Mouse (Mus musculus) CH12.LX (cell line): Measurements from ENCODE around the gene Pfkfb3. TPM values are rescaled to one million over a fixed set of nuclear protein-coding genes. Genes with fewer than 3 reads are reported as not detected.

Experiments
- DNase-seq: peaks from one replicate; pipeline ENCODE4 v3.0.0-alpha.2; 2013; ENCODE audit errors: extremely low read depth
- H3K27ac ChIP-seq: 2 replicates; pipeline ENCODE4 v1.5.1; 2012; ENCODE audit warnings: low read depth, mild to moderate bottlenecking, control low read depth, moderate library complexity; ENCODE audit not compliant: insufficient read depth
- H3K27me3 ChIP-seq: replicated peaks from 2 replicates; pipeline ENCODE3; 2012; ENCODE audit warnings: inconsistent platforms
- H3K36me3 ChIP-seq, 2 experiments: replicated peaks in 1 of 2; 2 replicates each; pipeline versions ENCODE3 to v1.6.1; 2012; ENCODE audit warnings: inconsistent platforms in 1 of 2, low read length in 1 of 2, mild to moderate bottlenecking in 1 of 2, mixed read lengths in 1 of 2, moderate library complexity in 1 of 2; ENCODE audit not compliant: control insufficient read depth in 1 of 2, insufficient read depth in 1 of 2
- H3K4me1 ChIP-seq, 2 experiments: 2 replicates each; pipeline ENCODE4 v1.6.1; 2012; ENCODE audit warnings: inconsistent platforms in 1 of 2, moderate library complexity in 1 of 2; ENCODE audit not compliant: insufficient read depth in 2 of 2, control insufficient read depth in 1 of 2
- H3K4me2 ChIP-seq: 2 replicates; pipeline ENCODE4 v1.6.1; 2012; ENCODE audit warnings: low read depth, mild to moderate bottlenecking, control low read depth; ENCODE audit not compliant: poor library complexity, insufficient read depth, severe bottlenecking
- H3K4me3 ChIP-seq, 3 experiments: fragments of 150-350 bp in 1 of 3; sonication (generic) in 1 of 3; replicated peaks in 1 of 3; 2 replicates each; pipeline versions ENCODE3 to v1.5.1; 2011 to 2012; ENCODE audit warnings: low read depth in 2 of 3, low read length in 2 of 3, mild to moderate bottlenecking in 2 of 3, moderate library complexity in 2 of 3, control low read depth in 1 of 3, improper control_type of control experiment in 1 of 3, inconsistent platforms in 1 of 3, mixed read lengths in 1 of 3; ENCODE audit not compliant: poor library complexity in 1 of 3
- H3K79me2 ChIP-seq: replicated peaks from 2 replicates; pipeline ENCODE4 v1.6.1; 2012; ENCODE audit warnings: mild to moderate bottlenecking, moderate library complexity; ENCODE audit not compliant: control insufficient read depth, poor library complexity, insufficient read depth, severe bottlenecking; ENCODE audit errors: extremely low read depth
- H3K9ac ChIP-seq: 2 replicates; pipeline ENCODE4 v1.6.1; 2012; ENCODE audit warnings: low read depth, mild to moderate bottlenecking, control low read depth, moderate library complexity; ENCODE audit not compliant: insufficient read depth
- H3K9me3 ChIP-seq: replicated peaks from 2 replicates; pipeline ENCODE3; 2012; ENCODE audit warnings: low read length, inconsistent platforms, mixed read lengths
- BHLHE40 ChIP-seq: IDR thresholded peaks from 2 replicates; pipeline ENCODE4 v1.6.1; 2011; ENCODE audit warnings: mild to moderate bottlenecking, low read depth, low read length, improper control_type of control experiment
- CHD1 ChIP-seq: IDR thresholded peaks from 2 replicates; pipeline ENCODE4 v1.6.1; 2012; ENCODE audit warnings: low read depth, low read length, improper control_type of control experiment, inconsistent platforms
- ELF1 ChIP-seq: IDR thresholded peaks from 2 replicates; pipeline ENCODE4 v1.6.1; 2014; ENCODE audit warnings: low read depth, mild to moderate bottlenecking, inconsistent platforms, low read length, improper control_type of control experiment
- EP300 ChIP-seq: IDR thresholded peaks from 2 replicates; pipeline ENCODE4 v1.6.1; 2011; ENCODE audit warnings: low read length, improper control_type of control experiment
- JUN ChIP-seq: IDR thresholded peaks from 2 replicates; pipeline ENCODE4 v1.6.1; 2011; ENCODE audit warnings: low read depth, mild to moderate bottlenecking, low read length, improper control_type of control experiment, moderate library complexity; ENCODE audit not compliant: insufficient read depth
- JUND ChIP-seq: conservative IDR thresholded peaks from 2 replicates; pipeline ENCODE4 v1.6.1; 2011; ENCODE audit warnings: low read depth, low read length, improper control_type of control experiment
- MAZ ChIP-seq: IDR thresholded peaks from 2 replicates; pipeline ENCODE4 v1.6.1; 2012; ENCODE audit warnings: low read depth, mild to moderate bottlenecking, inconsistent platforms, low read length, improper control_type of control experiment, moderate library complexity
- MXI1 ChIP-seq: IDR thresholded peaks from 2 replicates; pipeline ENCODE4 v1.6.1; 2011; ENCODE audit warnings: mild to moderate bottlenecking, low read depth, low read length, improper control_type of control experiment
- MYC ChIP-seq: IDR thresholded peaks from 2 replicates; pipeline ENCODE4 v1.6.1; 2011; ENCODE audit warnings: low read depth, mild to moderate bottlenecking, improper control_type of control experiment, low read length
- NELFE ChIP-seq: IDR thresholded peaks from 2 replicates; pipeline ENCODE4 v1.6.1; 2011; ENCODE audit warnings: low read depth, low read length, improper control_type of control experiment
- NRF1 ChIP-seq: IDR thresholded peaks from 2 replicates; pipeline ENCODE4 v1.6.1; 2014; ENCODE audit warnings: low read depth, mild to moderate bottlenecking, inconsistent platforms, low read length, improper control_type of control experiment, moderate library complexity
- PAX5 ChIP-seq: IDR thresholded peaks from 2 replicates; pipeline ENCODE4 v1.6.1; 2012; ENCODE audit warnings: low read length, inconsistent platforms, mixed read lengths
- POLR2A ChIP-seq: IDR thresholded peaks from 2 replicates; pipeline ENCODE4 v1.6.1; 2011; ENCODE audit warnings: low read depth, mild to moderate bottlenecking, improper control_type of control experiment, low read length
- RCOR1 ChIP-seq: conservative IDR thresholded peaks from 2 replicates; pipeline ENCODE4 v1.6.1; 2012; ENCODE audit warnings: low read depth, mild to moderate bottlenecking, inconsistent platforms, low read length, improper control_type of control experiment
- SMC3 ChIP-seq: IDR thresholded peaks from 2 replicates; pipeline ENCODE4 v1.6.1; 2011; ENCODE audit warnings: low read depth, low read length, improper control_type of control experiment
- TBP ChIP-seq: conservative IDR thresholded peaks from 2 replicates; pipeline ENCODE4 v1.6.1; 2011; ENCODE audit warnings: low read depth, low read length, improper control_type of control experiment
- UBTF ChIP-seq: IDR thresholded peaks from 2 replicates; pipeline ENCODE4 v1.6.1; 2012; ENCODE audit warnings: low read depth, mild to moderate bottlenecking, inconsistent platforms, low read length, improper control_type of control experiment, moderate library complexity
- USF1 ChIP-seq: IDR thresholded peaks from 2 replicates; pipeline ENCODE4 v1.6.1; 2014; ENCODE audit warnings: low read depth, mild to moderate bottlenecking, inconsistent platforms, low read length, improper control_type of control experiment
- USF2 ChIP-seq: conservative IDR thresholded peaks from 2 replicates; pipeline ENCODE4 v1.6.1; 2011; ENCODE audit warnings: low read depth, low read length, improper control_type of control experiment
- ZKSCAN1 ChIP-seq: IDR thresholded peaks from 2 replicates; pipeline ENCODE4 v1.6.1; 2012; ENCODE audit warnings: low read depth, inconsistent platforms, low read length, improper control_type of control experiment, borderline replicate concordance
- ZMIZ1 ChIP-seq: IDR thresholded peaks from 2 replicates; pipeline ENCODE4 v1.6.1; 2012; ENCODE audit warnings: low read depth, mild to moderate bottlenecking, inconsistent platforms, low read length, improper control_type of control experiment
- ZNF384 ChIP-seq: IDR thresholded peaks from 2 replicates; pipeline ENCODE4 v1.6.1; 2012; ENCODE audit warnings: low read depth, low read length, improper control_type of control experiment, inconsistent platforms
- dilution Hi-C: fragments of 300-500 bp; cut with MboI; formaldehyde crosslinking; loops from 2 replicates; pipeline ENCODE4 v1.14.3; 2020; ENCODE audit warnings: low sequenced_read_pairs; ENCODE audit not compliant: extremely low pct_unique_long_range_greater_than_20kb, extremely low pct_ligation_motif_present
- in situ Hi-C: fragments of 300-500 bp; cut with MboI; formaldehyde crosslinking; loops from 3 replicates; pipeline ENCODE4 v1.14.3; 2019; ENCODE audit warnings: low sequenced_read_pairs, low pct_ligation_motif_present, low pct_unique_long_range_greater_than_20kb, mixed read lengths
- polyA plus RNA-seq: library from polyadenylated mRNA; unstranded; fragments of >175 nt; gene quantifications from 2 replicates; pipeline ENCODE4 v1.2.1, GENCODE M21; 2012; ENCODE audit warnings: low read depth; ENCODE audit not compliant: insufficient read length
- total RNA-seq, 2 experiments: library from RNA; depleted of rRNA; stranded (reverse); fragments of 300-350 nt in 1 of 2; fragments of >200 nt in 1 of 2; gene quantifications; 2 replicates each; pipeline ENCODE4 v1.2.3; 2012 to 2014

Pfkfb3 gene
- total and polyA plus RNA-seq, 3 experiments = 6.5 to 17.2 (median 6.7) TPM

DNA sequence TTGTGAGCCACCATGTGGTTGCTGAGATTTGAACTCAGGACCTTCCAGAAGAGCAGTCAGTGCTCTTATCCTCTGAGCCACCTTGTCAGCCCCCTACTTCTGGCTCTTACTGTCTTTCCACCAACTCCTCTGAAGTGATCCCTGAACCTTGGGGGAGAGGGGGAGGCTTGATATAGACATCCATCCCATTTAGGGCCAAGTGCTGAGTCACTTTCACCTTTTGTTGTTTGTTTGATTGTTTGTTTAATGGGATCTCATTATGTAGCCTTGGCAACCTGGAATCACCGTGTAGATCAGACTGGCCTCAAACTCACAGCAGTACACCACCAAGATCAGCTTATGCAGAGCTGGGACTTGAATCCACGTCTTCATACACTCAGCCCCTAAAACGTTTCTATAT, 3.4 kb upstream of the Pfkfb3 start:
- Histone ChIP-seq H3K4me2 (no peak overlapping the region), H3K4me1 (peaks cover 2 to 8% of the 10 kb centered on the region in 2 experiments; a peak in 3 of 4 replicates), H3K36me3 (no peaks in the 10 kb centered on the region), H3K9me3 (no peaks in the 10 kb centered on the region), H3K4me3 (no peak overlapping the region), H3K27ac (no peak overlapping the region), H3K9ac (no peak overlapping the region), H3K27me3 (peaks cover 5% of the 10 kb centered on the region), H3K79me2 (no peaks in the 10 kb centered on the region)
- TF ChIP-seq ZKSCAN1 (no peak), MXI1 (no peak), NELFE (no peak), POLR2A (no peak), NRF1 (no peak), SMC3 (no peak), MYC (no peak), ZMIZ1 (no peak), EP300 (no peak), USF2 (no peak)
- DNase-seq = no peak
- dilution Hi-C loops = no loop called here
- in situ Hi-C loops = no loop called here

DNA sequence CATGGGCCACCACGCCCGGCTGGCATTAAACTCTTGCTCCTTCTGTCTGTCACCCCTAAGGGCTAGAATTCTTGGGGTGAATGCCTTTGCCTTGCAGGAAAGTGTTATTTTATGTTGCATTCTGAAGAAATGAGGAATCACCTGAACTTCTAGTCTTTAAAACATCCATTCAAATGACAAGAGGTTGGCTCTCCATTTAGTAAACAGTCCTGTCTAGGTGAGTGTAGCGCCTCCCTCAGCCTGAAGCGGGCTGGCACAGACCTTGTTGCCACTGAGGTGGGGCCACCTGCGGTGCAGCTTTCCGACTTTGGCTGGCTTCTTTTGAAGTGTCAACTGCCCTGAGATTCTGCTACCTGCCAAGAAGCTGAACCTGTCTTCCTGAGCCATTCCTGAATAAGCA, 1.4 kb upstream of the Pfkfb3 start:
- H3K9me3 ChIP-seq = no peaks in the 10 kb centered on the region
- no peak overlapping the region for H3K9ac ChIP-seq
- no peak for DNase-seq
- in situ Hi-C loops = no loop called here
- peaks cover 5 to 15% of the 10 kb centered on the region in 2 experiments; a peak in 3 of 4 replicates for H3K4me1 ChIP-seq
- TF ChIP-seq ZNF384 (no peak), USF1 (no peak), PAX5 (no peak), ZKSCAN1 (no peak), CHD1 (no peak), MAZ (no peak), TBP (no peak), UBTF (no peak), JUND (no peak), BHLHE40 (no peak), RCOR1 (no peak), MYC (no peak), ELF1 (no peak), JUN (no peak), EP300 (no peak)
- no peak overlapping the region for H3K4me2 ChIP-seq
- dilution Hi-C loops = no loop called here
- no peak overlapping the region for H3K4me3 ChIP-seq
- no peaks in the 10 kb centered on the region for H3K79me2 ChIP-seq
- peaks cover 0 to 2% of the 10 kb centered on the region in 2 experiments for H3K36me3 ChIP-seq
- H3K27ac ChIP-seq = no peak overlapping the region
- peaks cover 5% of the 10 kb centered on the region for H3K27me3 ChIP-seq
